Mouse (Mus musculus): Measurements from ENCODE around the gene Mrpl45.
A peak's percentile ranks its signal among the peaks of the same experiment; 100 is the strongest.
"Not testable (repeated sequence)": the region's sequence is repeated elsewhere in the genome, so short reads cannot be mapped to it uniquely, and the experiment has no call there.

Mrpl45 gene

GRCm38 (mm10) chr11:97315504-97316503, at the start of gene Mrpl45:
TSS of gene Mrpl45 (plus strand) at chr11:97315716.
- DNase-seq (ENCODE audit: low spot score) = peak; percentile 99

DNA sequence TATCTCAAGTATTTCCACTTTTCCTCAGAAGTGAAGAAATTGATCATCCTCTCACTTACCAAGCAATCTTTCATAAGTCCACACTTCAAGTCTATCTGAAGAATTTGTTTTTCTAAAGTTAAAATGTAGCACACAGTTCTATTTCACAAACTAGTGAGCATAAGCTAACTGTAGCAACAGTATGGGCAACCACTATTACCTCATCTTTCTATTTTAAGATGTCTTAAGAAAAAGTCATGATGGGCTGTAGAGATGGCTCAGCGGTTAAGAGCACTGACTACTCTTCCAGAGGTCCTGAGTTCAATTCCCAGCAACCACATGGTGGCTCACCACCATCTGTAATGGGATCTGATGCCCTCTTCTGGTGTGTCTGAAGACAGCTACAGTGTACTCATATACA, 49.0 kb upstream of the Mrpl45 start:
- not testable (repeated sequence) for DNase-seq (ENCODE audit: low spot score)

DNA sequence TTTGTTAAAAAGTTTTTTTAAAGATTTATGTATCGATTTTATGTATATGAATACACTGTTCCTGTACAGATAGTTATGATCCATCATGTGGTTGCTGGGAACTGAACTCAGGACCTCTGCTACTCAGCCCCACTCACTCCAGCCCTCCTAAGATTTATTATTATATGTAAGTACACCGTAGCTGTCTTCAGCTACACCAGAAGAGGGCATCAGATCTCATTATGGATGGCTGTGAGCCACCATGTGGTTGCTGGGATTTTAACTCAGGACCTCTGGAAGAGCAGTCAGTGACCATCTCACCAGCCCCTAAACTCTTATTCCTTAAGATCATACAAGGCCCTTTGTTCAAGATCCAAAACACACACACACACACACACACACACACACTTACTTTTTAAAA, 45.5 kb upstream of the Mrpl45 start:
- not testable (repeated sequence) for DNase-seq (ENCODE audit: low spot score)

- DNase-seq (ENCODE audit: low spot score) = no peak
These were observed 42.7 kb upstream of the Mrpl45 start for GRCm38 (mm10) chr11:97272835-97273234.

- DNase-seq (ENCODE audit: low spot score) = no peak
These were observed 41.9 kb upstream of the Mrpl45 start for GRCm38 (mm10) chr11:97273613-97274012.

GRCm38 (mm10) chr11:97274947-97275346, 40.6 kb upstream of the Mrpl45 start:
- DNase-seq (ENCODE audit: low spot score) = not testable (repeated sequence)

- no peak for DNase-seq (ENCODE audit: low spot score)
These were observed 40.2 kb upstream of the Mrpl45 start for GRCm38 (mm10) chr11:97275349-97275748.

- DNase-seq (ENCODE audit: low spot score) = no peak
These were observed 39.5 kb upstream of the Mrpl45 start for GRCm38 (mm10) chr11:97276019-97276418.

- DNase-seq (ENCODE audit: low spot score) = no peak
These were observed 38.4 kb upstream of the Mrpl45 start for GRCm38 (mm10) chr11:97277166-97277565.

- DNase-seq (ENCODE audit: low spot score) = no peak
These were observed 37.1 kb upstream of the Mrpl45 start for GRCm38 (mm10) chr11:97278456-97278855.

GRCm38 (mm10) chr11:97279040-97279404, 36.5 kb upstream of the Mrpl45 start:
- DNase-seq (ENCODE audit: low spot score) = no peak

- peak; percentile 94 for DNase-seq (ENCODE audit: low spot score)
These were observed 35.9 kb upstream of the Mrpl45 start for GRCm38 (mm10) chr11:97279405-97280215.

DNA sequence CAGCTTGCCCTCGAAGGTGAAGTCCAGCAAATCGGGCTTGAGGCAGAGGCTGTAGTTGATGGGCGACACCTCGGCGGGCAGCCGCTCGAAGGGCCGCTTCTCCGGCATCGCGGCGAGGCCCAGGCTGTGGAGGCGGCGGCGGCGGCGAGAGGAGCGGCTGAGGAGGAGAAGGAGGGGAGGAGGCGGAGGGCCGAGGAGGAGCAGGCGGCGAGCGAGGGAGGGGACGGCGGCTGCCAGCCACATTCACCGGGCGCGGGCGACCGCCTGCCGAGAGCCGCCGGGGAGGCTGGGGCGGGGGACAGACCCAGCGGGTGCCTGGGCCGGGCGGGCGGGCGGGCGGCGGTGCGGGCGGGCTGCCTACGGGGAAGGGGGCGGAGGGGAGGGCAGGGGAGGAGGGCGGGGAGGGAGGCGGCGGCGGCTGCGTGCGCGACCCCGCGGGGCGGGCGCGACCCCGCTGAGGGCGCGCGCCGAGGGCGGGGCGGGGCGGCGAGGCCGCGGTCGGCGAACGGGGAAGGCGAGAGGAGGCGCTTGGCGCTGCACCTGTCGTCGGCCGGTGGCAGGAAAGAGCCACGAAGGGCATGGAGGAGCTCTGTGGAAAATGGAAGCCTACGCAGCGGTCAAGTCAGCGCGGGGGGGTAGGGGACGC, 35.2 kb upstream of the Mrpl45 start, which contains the start of gene Npepps:
TSS of gene Npepps (minus strand) at position 423 of the 646 bp plus-strand sequence.
- peak; percentile 78 for DNase-seq (ENCODE audit: low spot score)

DNA sequence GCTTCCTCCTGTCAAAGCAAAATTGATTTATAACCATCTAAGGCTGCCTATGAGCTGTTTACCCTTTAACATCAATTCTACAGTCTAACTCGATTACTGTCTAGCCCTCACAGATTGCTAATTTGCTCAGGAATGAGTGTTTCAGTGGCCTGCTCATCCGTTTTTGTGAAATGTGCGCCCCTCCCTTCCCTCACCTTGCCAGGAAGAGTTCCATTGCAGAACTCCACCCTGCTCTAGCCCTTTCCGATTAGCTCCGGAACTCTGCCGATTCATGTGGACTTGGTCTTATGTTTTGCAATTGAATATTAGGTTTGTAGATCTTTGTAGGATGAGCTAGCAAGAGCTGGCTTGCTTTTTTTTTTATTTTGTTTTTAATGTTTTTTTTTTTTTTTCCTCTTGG, 33.3 kb upstream of the Mrpl45 start:
- no peak for DNase-seq (ENCODE audit: low spot score)

DNA sequence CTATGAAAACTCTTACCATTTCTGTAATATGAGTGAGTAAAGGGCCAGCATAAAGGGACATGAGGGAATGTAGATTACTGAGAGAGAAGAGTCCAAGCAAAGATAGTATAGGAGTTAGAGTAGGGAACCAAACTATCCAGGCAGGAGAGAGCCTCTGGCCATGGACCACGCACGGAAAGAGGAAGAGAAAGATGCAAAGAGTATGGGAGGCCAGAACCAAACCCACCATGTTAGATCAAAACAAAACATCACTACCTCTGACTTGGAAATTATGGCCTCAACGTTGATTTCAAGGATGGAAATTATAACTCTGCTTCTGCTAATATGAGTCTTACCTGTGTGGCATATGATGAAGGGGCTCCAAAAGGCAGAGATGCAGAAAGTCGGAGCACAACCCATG, 30.7 kb upstream of the Mrpl45 start:
- no peak for DNase-seq (ENCODE audit: low spot score)

DNA sequence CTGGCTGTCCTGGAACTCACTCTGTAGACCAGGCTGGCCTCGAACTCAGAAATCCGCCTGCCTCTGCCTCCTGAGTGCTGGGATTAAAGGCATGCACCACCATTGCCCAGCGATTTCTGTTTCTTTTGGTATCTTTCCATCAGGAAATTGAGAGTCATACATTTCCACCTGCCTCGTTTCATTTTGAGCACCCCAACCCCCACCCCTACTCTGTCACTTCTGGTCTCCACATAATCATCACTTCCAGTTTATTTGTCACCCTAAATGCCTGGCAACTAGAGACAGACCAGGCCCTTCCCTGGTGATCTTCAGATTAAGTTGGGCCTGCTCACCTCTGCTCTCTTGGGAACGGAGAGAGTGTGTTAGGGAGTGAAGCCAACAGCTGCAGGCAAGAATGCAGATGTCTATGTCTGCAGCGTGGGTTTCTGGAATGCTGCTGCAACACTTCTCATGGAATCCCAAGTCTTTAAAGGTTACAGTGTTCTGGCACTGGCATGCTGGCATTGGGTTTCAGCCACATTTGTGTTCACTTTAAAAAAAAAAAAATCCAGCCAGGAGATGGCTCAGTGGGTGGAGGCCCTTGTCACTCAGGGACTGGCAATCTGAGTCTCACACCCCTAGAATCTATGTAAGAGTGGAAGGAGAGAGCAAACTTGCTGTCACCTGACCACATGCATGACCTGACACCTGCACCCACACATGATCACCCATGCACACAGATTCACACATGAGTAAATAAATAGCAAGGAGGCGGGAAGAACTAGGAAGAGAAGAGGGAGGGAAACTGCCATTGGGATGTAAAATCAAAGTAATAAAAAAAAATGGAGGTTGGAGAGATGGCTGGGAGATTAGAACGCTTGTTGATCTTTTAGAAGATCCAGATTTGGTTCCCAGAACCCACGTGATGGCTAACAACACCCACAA, 29.4 kb upstream of the Mrpl45 start:
- no peak for DNase-seq (ENCODE audit: low spot score)

GRCm38 (mm10) chr11:97286973-97287372, 28.5 kb upstream of the Mrpl45 start:
- no peak for DNase-seq (ENCODE audit: low spot score)

DNA sequence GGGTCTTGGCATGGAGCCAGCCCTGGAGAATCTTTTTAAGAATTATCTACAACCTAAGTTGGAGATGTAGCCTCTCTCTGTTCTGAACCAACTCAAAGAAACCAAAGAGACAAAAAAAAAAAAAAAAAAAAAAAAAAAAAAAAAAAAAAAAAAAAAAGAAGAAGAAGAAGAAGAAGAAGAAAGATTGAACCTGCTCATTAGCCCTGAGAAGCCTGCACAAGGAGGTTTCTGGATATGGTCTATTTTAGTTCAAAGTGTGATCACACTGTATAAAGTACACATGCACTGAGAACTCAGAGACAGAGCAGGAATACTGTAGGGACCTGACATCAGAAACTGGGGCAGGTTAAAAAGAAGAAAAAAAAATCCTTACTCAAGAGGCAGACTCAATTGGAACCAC, 27.9 kb upstream of the Mrpl45 start:
- no peak for DNase-seq (ENCODE audit: low spot score)

- no peak for DNase-seq (ENCODE audit: low spot score)
These were observed 26.0 kb upstream of the Mrpl45 start for GRCm38 (mm10) chr11:97289276-97290230.

DNA sequence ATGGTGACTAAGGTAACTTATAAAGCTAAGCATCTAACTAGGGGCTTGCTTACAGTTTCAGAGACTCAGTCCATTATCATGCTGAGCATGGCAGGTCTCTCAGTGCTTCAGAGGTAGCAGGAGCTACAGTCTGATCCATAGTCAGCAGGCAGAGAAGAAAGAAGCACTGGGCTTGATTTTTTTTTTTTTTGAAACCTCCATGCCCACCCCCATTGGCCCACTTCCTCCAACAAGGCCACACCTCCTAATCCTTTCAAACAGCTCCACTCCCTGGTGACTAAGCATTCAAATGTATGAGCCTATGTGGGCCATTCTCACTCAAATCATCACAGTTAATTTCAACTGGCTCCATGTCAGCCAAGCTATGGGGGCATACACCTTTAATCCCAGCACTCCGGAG, 22.8 kb upstream of the Mrpl45 start:
- no peak for DNase-seq (ENCODE audit: low spot score)

Measured in embryo, embryonic 10.5 days (tissue).